Mouse (Mus musculus): ENCODE results near the gene Eif2s1.
"Not testable (repeated sequence)": the region's sequence is repeated elsewhere in the genome, so short reads cannot be mapped to it uniquely, and the experiment has no call there.

Gene Eif2s1

DNA sequence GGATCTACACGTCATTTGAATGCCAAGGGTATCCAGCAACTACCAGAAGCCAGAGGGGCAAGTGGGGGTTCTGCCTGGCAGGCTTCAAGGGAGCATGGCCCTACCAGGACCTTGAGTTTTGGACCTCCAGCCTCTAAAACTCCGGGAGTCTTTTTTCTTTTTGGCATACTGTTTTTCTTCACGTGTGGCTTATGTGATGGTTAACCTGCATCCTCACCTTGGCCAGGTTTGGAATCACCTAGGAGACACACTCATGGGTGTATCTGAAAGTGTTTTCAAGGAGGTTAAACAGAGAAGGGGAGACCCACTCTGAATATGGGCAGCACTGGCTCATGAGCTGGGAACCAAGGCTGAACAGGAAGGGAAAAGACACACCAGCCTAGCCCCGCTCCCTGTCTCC is 41.7 kb downstream of the Eif2s1 start:
- DNase-seq (ENCODE audit: low read depth, low spot score): no peak
- no peaks in the 10 kb centered on the region for H3K27me3 ChIP-seq (ENCODE audit: control insufficient read depth, insufficient read depth, low read length, poor library complexity, severe bottlenecking)
- H3K36me3 ChIP-seq (ENCODE audit: control insufficient read depth, insufficient read depth, low read length, poor library complexity, severe bottlenecking): no peaks in the 10 kb centered on the region

DNA sequence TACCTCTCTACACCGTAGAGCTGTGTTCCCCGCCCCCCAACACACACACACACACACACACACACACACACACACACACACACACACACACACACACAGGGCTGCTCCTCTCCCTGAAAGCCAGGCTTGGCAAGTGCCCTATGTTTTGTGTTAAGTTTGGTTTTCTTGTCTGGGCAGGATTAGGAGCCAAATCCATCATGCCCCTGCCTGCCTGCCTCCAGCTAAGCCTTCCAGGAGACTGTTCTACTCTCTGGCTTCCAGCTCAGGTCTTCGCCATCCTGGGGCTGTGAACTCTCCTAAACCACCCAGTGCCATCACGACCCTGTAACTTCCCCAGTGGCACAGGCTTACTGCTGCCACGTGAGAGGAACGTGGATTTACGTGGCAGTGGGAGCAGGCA is 42.9 kb downstream of the Eif2s1 start:
- H3K27me3 ChIP-seq (ENCODE audit: control insufficient read depth, insufficient read depth, low read length, poor library complexity, severe bottlenecking): no peaks in the 10 kb centered on the region
- DNase-seq (ENCODE audit: low read depth, low spot score): no peak
- no peaks in the 10 kb centered on the region for H3K36me3 ChIP-seq (ENCODE audit: control insufficient read depth, insufficient read depth, low read length, poor library complexity, severe bottlenecking)

DNA sequence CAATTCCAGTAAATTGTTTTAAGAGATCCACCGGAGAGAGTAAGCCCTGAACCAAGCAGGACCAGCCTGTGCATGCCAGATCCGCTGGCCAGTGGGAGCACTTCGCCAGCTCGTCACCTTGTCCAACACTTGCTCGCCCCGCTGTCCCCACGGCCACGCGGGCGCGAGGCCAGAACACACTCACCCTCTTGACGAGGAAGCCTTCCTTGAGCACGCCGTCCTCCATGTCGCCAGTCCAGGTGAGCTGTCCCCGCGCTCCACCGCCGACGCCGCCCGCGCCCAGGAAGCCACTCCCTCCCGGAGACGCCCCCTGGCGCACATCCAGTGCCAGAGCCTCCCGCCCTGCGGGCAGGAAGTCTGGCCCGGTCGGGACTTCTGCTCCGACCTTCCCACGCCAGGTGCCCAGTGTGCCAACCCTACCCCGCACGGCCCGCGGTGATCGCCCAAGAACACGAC is 45.1 kb downstream of the Eif2s1 start, which contains the start of gene Plek2:
Plek2 (minus strand) TSS at position 258 of the 456 bp plus-strand sequence.
- no peaks in the 10 kb centered on the region; the same call in 1 of the 2 replicates for H3K27me3 ChIP-seq (ENCODE audit: control insufficient read depth, insufficient read depth, low read length, poor library complexity, severe bottlenecking)
- H3K36me3 ChIP-seq (ENCODE audit: control insufficient read depth, insufficient read depth, low read length, poor library complexity, severe bottlenecking): no peaks in the 10 kb centered on the region
- DNase-seq (ENCODE audit: low read depth, low spot score): peak; percentile 46

DNA sequence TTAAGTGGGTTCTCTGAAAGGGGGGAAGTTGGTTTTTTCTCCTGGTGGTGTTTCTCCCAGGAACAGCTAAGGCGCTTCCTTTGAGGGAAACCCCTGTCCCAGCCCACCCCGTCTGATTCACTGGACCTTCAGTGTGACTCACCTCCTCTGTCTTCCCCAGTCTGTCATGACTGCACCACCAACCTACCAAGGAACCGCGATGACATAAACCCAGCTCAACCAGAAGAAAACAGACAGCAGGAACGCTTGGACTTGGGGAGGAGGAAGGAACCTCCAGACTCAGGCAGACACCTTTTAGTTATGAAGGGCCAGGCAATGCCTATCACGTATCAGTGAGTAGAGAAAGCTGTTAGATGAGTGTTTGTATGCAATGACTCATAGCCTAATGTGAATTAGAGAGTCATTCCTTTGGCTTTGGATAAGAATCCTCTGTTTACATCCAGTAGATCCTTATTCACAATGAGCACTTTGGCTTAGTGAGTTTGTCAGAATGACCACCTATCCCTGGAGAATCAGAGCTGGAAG is 46.5 kb downstream of the Eif2s1 start:
- H3K36me3 ChIP-seq (ENCODE audit: control insufficient read depth, insufficient read depth, low read length, poor library complexity, severe bottlenecking): no peaks in the 10 kb centered on the region
- DNase-seq (ENCODE audit: low read depth, low spot score): no peak
- no peaks in the 10 kb centered on the region; the same call in 1 of the 2 replicates for H3K27me3 ChIP-seq (ENCODE audit: control insufficient read depth, insufficient read depth, low read length, poor library complexity, severe bottlenecking)

DNA sequence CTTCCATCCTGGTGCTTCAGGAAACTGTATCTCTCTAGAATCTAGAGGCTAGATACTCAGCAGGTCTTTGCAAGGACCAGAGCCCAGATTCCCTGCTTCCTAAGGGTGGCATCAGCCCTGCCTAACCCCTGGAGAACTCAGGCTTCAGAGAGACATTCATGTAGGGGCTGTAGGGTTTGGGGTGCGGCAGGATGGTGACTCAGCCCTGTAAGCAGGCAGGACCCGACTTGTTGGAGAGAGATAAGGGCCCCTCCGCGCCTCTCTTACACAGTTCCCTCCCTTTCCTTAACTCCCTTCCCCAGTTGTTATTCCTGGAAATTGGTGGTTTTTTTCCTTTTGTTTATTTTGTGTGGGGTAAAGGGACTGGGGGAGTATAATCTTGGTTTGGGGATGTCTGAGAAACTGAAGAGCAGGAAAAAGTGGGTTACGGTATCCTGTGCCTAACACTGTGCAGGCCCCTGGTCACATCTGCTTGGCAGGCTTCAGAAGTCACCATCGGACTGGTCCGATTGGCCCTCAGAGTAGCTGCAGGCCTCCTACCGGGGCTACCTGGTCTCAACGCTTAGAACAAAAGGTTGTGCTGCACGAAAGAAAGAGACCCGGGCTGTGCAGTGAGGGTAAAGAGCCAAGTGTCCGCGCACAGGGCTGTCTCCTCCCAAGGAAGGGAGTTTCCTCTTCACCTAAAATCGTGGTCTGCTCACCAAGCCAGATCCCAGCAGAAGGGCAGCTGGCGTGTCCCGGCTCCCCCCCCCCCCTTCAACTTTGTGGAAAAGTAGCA is 49.3 kb downstream of the Eif2s1 start:
- H3K36me3 ChIP-seq (ENCODE audit: control insufficient read depth, insufficient read depth, low read length, poor library complexity, severe bottlenecking): no peaks in the 10 kb centered on the region
- H3K27me3 ChIP-seq (ENCODE audit: control insufficient read depth, insufficient read depth, low read length, poor library complexity, severe bottlenecking): no peaks in the 10 kb centered on the region; the same call in 1 of the 2 replicates
- DNase-seq (ENCODE audit: low read depth, low spot score): no peak

DNA sequence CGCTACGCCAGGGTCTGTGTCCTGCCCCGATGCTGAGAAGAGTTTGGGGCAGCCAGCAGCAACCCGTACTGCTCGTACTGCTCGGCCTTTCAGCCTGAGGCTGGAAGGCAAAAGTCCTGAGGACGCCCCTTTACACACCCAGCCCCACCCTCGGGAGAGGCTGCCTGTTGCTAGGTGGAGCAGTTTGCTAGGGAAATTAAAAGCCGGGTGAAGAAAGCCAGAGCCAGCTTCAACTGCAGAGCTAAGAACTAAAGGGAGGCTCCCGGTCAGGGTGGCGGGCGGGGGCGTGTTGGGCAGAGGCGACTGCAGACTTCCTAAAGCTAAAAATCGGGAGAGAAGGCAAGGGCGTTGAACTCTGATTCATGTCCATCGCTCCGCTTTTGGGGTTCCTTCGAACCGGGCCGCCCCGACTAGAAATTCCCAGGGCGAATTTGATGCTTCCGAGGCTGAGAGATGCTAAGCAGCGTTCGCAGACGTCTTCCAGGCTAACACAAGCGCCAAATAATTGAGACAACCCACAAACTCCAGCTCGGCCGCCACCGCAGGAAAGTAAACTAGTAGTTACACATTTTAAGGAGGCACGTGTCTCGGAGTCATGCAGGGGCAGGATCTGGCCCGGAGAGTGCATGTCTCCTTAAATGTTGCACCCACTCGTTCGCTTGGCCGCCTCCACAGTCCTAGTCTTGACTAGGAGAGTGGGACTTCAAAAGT is 50.2 kb downstream of the Eif2s1 start:
- Histone ChIP-seq H3K36me3 (ENCODE audit: control insufficient read depth, insufficient read depth, low read length, poor library complexity, severe bottlenecking) (no peaks in the 10 kb centered on the region), H3K27me3 (ENCODE audit: control insufficient read depth, insufficient read depth, low read length, poor library complexity, severe bottlenecking) (no peaks in the 10 kb centered on the region; the same call in 1 of the 2 replicates)
- DNase-seq (ENCODE audit: low read depth, low spot score): no peak

DNA sequence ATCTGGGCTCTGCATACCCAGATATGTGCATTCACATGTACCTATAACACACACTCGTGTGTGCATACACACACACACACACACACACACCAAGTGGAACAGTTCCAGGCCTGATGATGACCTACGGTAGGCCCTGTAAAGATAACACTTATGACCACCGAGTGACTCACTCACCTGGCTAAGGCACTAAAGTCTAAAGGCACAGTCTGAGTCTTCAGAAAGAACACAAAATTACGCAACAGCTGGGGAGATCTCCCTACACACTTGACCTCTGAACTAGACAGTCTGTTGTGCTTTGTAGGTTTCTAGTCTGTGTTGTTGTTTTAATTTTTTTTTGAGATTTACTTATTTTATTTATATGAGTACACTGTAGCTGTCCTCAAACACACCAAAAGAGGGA is 52.8 kb downstream of the Eif2s1 start:
- DNase-seq (ENCODE audit: low read depth, low spot score): no peak
- H3K36me3 ChIP-seq (ENCODE audit: control insufficient read depth, insufficient read depth, low read length, poor library complexity, severe bottlenecking): no peaks in the 10 kb centered on the region
- H3K27me3 ChIP-seq (ENCODE audit: control insufficient read depth, insufficient read depth, low read length, poor library complexity, severe bottlenecking): no peaks in the 10 kb centered on the region; the same call in 1 of the 2 replicates

DNA sequence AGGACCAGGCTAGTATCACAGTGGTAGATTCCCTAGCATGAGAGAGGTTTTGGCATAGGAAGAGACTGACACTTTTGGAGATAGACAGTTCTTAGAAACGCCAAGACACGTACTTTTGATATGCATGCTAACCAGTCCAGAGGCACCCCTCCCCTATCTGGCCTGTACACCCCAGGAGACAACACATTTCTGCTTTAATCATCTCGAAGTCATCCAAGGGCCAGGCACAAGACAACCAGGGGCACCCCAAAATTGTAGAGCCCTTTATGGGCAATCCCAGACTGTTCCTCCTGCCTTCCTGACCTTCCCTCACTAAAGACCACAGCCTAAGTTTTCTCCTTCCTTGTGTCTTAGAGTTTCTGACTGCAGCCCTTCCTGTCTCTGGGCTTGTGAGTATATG is 53.9 kb downstream of the Eif2s1 start:
- no peak for DNase-seq (ENCODE audit: low read depth, low spot score)
- Histone ChIP-seq H3K27me3 (ENCODE audit: control insufficient read depth, insufficient read depth, low read length, poor library complexity, severe bottlenecking) (no peaks in the 10 kb centered on the region; the same call in 1 of the 2 replicates), H3K36me3 (ENCODE audit: control insufficient read depth, insufficient read depth, low read length, poor library complexity, severe bottlenecking) (no peaks in the 10 kb centered on the region)

DNA sequence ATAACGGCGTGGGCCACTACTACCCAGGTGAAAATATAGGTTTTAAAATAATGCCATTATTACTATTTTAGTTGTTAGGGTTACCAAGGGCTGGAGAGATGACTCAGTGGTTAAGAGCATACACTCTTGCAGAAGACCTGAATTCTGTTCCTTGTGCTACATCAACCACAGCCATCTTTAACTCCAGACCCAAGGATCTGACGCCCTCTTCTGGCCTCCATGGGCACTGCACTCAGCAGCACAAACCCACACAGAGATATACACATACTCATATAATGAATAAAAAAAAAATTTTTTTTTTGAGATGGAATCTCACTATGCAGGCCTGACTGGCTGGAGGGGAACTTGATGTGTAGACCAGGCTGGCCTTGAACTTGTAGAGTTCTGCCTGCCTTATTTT is 54.7 kb downstream of the Eif2s1 start:
- no peaks in the 10 kb centered on the region for H3K27me3 ChIP-seq (ENCODE audit: control insufficient read depth, insufficient read depth, low read length, poor library complexity, severe bottlenecking)
- H3K36me3 ChIP-seq (ENCODE audit: control insufficient read depth, insufficient read depth, low read length, poor library complexity, severe bottlenecking): no peaks in the 10 kb centered on the region
- no peak for DNase-seq (ENCODE audit: low read depth, low spot score)

DNA sequence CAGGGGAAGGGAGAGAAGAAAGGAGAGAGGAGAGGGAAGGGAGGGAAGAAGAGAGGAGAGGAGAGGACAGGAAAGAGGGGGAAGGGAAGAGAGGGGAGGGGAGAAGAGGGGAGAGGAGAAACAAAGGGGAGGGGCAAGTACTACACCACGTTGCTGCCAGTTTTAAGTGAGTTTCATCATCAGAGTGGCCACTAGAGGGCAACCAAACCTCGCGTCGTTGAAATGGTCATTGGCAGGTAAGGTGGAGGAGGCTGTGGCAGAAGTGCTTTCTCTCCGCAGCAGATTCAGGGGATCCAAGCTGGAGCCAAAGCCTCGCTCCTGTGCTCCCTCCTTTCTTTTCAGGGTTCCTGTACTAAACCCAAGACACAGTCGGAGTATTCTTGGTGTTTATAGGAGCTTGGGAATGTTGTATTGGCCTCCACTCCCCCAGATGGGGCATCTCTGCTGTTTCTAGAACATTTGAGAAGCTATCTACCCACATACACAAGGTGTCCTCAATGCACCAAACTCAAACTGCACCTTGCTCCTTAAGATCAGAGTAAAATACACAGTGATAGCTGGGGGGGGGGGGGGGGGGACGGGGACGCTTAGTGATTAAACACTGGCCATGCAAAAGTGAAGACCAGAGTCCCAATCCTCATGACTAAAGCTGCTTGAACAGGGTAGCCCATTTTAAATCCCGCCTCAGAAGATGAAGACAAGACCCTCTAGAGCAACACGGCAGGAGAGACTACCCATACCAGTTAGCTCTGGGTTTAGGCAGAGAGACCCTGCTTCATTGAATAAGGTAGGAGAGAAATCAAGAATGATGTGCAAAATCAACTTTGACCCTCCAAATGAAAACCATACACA is 56.8 kb downstream of the Eif2s1 start:
- peak; percentile 94 for DNase-seq (ENCODE audit: low read depth, low spot score)
- H3K27me3 ChIP-seq (ENCODE audit: control insufficient read depth, insufficient read depth, low read length, poor library complexity, severe bottlenecking): no peaks in the 10 kb centered on the region
- no peaks in the 10 kb centered on the region; the same call in 1 of the 2 replicates for H3K36me3 ChIP-seq (ENCODE audit: control insufficient read depth, insufficient read depth, low read length, poor library complexity, severe bottlenecking)

DNA sequence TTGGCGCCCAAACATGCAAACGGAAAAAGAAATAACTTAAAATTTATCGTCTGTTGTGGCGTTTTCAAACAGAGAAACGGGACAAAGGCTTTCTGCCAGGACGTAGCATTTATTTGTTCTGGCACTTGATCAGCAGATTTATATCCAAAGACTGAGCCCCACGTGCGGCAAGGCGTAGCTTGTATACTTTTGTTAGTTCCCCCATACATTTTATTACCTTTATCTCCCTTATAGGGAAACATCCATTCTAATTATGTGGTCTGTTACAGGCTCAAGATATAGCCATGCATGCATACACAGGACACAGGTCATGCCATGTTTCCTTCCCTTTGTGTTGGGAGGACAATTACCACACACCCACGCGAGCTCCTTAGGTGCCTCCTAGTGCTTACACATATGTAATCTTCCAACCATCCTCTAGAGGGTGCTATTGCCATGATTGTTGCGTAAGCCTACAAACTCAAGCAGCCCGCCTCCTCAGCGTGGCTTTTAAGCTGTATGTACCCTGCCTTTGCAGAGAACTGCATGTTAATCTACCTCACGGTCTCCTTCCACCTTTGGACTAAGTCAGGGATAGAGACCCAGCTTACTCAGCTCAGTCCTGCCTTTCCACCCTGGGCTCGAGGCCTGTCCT is 57.6 kb downstream of the Eif2s1 start:
- H3K36me3 ChIP-seq (ENCODE audit: control insufficient read depth, insufficient read depth, low read length, poor library complexity, severe bottlenecking): no peaks in the 10 kb centered on the region; the same call in 1 of the 2 replicates
- H3K27me3 ChIP-seq (ENCODE audit: control insufficient read depth, insufficient read depth, low read length, poor library complexity, severe bottlenecking): no peaks in the 10 kb centered on the region
- peak; percentile 91 for DNase-seq (ENCODE audit: low read depth, low spot score)

DNA sequence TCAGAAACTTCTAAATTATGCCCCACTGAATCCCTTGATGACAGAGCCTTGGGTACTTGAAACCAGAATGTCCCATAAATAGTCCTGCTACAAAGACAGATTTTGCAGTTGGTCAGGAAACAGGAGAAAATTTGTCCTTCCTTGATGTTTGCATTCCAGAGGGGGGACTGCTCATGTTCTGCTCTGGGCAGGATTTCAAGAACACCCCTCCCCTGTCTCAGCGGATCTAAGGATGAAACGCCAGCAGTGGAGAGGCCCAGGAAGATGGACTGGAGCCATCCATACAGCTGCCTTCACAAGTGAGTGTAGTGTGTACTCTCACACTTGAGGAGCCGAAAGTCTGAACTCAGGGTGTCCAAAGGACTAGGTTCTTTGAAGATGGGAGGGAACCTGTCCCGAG is 59.8 kb downstream of the Eif2s1 start:
- DNase-seq (ENCODE audit: low read depth, low spot score): no peak
- no peaks in the 10 kb centered on the region; the same call in 1 of the 2 replicates for H3K36me3 ChIP-seq (ENCODE audit: control insufficient read depth, insufficient read depth, low read length, poor library complexity, severe bottlenecking)
- H3K27me3 ChIP-seq (ENCODE audit: control insufficient read depth, insufficient read depth, low read length, poor library complexity, severe bottlenecking): no peaks in the 10 kb centered on the region

DNA sequence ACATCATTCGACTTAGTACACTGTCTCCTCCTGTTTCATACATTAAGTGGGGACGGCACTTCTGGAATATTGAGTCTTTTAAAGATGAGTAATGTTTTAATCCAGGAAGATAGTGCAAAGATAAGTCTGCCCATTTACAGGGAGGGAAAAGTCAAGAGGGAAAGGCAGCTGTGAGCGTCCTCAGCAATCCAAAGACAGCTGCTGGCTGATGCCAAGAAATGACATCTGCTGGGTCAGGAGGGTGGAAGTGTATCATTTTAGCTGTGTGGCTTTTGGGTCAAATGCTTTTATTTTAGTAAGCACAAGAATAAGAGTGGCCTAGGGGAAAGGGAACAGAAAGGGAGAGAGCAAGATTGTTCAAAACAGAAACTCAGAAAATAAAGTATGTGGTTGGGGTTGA is 60.4 kb downstream of the Eif2s1 start:
- DNase-seq (ENCODE audit: low read depth, low spot score): no peak
- no peaks in the 10 kb centered on the region for H3K27me3 ChIP-seq (ENCODE audit: control insufficient read depth, insufficient read depth, low read length, poor library complexity, severe bottlenecking)
- no peaks in the 10 kb centered on the region; the same call in 1 of the 2 replicates for H3K36me3 ChIP-seq (ENCODE audit: control insufficient read depth, insufficient read depth, low read length, poor library complexity, severe bottlenecking)

DNA sequence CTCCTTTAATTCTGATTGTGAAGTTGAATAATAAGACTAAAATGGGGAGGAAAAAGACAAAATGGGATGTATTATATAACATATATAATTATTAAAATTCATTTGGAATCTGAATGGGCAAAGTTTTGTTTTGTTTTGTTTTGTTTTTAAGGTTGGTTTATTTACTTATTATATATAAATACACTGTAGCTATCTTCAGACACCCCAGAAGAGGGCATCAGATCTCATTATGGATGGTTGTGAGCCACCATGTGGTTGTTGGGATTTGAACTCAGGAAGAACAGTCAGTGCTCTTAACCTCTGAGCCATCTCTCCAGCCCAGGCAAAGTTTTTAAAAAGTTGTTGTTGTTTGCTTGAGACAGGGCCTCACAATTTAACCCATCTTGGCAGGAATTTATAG is 61.4 kb downstream of the Eif2s1 start:
- DNase-seq (ENCODE audit: low read depth, low spot score); H3K36me3 ChIP-seq (ENCODE audit: control insufficient read depth, insufficient read depth, low read length, poor library complexity, severe bottlenecking); H3K27me3 ChIP-seq (ENCODE audit: control insufficient read depth, insufficient read depth, low read length, poor library complexity, severe bottlenecking): not testable (repeated sequence)

Data from splenic B cell, adult 2 months (primary cell).